Mouse (Mus musculus) embryonic fibroblast, embryonic 13.5 days (primary cell): ENCODE data around the gene L2hgdh.

Experiments used
- CTCF ChIP-seq: IDR thresholded peaks from 2 replicates; pipeline ENCODE4 v1.5.1; 2011; ENCODE audit warnings: mild to moderate bottlenecking, control low read depth, low read length, moderate library complexity, borderline replicate concordance; ENCODE audit not compliant: insufficient read depth
- POLR2A ChIP-seq: IDR thresholded peaks from 2 replicates; pipeline ENCODE4 v1.6.1; 2011; ENCODE audit warnings: low read depth, mild to moderate bottlenecking, control low read depth, low read length, moderate library complexity

- TF ChIP-seq CTCF = no peak
- TF ChIP-seq POLR2A = no peak
Measured at GRCm38 (mm10) chr12:69761603-69762002, 36.9 kb upstream of the L2hgdh start.
